Mouse (Mus musculus) T-helper 1 cell (primary cell): ENCODE measurements around the gene Mbnl2.

ENCODE experiments used
- in situ Hi-C: fragments of 300-600 bp; cut with MboI, MseI; formaldehyde crosslinking; loops from one replicate; pipeline ENCODE4 v1.15.1; 2025; ENCODE audit warnings: high pct_unique_total_duplicates

Gene Mbnl2

GRCm38 (mm10) chr14:120381378-120382134 is 106.1 kb downstream of the Mbnl2 start:
- in situ Hi-C loops = no loop called here

DNA sequence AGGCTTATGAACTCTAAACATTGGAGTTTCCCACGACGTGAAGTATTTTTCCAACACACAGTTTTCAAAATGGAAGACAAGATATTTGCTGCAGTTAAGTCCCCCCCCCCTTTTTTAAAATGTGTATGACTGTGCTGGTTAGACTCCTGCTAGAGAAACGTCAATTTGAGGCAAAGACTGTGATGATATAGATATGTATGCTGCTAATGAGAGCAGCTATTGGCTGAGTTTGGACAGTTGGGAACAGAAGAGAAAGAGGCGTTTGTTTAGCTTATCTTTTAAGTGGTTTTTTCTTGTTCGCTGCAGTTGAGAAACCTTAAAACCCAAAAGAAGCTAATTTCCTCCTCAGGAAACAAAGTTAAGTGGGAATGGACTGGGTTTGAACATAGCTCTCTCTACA is 106.7 kb downstream of the Mbnl2 start:
- in situ Hi-C loops = no loop called here

GRCm38 (mm10) chr14:120383186-120383851 is 107.8 kb downstream of the Mbnl2 start:
- in situ Hi-C loops = no loop called here

DNA sequence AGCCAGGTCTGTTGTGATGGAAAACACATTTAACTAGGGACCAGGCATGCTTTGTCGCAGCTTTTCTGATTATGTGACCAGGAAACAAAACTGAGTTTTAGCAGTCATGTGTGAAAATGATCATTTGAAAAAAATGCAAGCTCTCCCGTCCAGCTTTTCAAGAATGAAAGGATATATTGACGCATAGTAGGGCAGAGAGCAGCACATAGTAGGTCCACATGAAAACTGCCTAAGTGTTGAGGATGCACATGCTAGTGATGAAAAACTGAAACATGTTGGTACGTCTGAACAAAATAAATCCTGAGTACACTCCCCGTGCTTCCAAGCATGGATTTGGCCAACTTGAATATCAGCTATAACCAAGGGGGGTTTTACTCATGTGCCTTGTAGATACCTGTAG is 109.1 kb downstream of the Mbnl2 start:
- in situ Hi-C loops = no loop called here

- in situ Hi-C loops = no loop called here
Measured at GRCm38 (mm10) chr14:120387293-120387692, 111.8 kb downstream of the Mbnl2 start.

- in situ Hi-C loops = no loop called here
Measured at GRCm38 (mm10) chr14:120388818-120389691, 113.6 kb downstream of the Mbnl2 start.

- in situ Hi-C loops = no loop called here
Measured at GRCm38 (mm10) chr14:120390231-120390944, 114.9 kb downstream of the Mbnl2 start.

- in situ Hi-C loops = no loop called here
Measured at GRCm38 (mm10) chr14:120391701-120392100, 116.2 kb downstream of the Mbnl2 start.

GRCm38 (mm10) chr14:120392441-120392840 is 117.0 kb downstream of the Mbnl2 start:
- in situ Hi-C loops = no loop called here

DNA sequence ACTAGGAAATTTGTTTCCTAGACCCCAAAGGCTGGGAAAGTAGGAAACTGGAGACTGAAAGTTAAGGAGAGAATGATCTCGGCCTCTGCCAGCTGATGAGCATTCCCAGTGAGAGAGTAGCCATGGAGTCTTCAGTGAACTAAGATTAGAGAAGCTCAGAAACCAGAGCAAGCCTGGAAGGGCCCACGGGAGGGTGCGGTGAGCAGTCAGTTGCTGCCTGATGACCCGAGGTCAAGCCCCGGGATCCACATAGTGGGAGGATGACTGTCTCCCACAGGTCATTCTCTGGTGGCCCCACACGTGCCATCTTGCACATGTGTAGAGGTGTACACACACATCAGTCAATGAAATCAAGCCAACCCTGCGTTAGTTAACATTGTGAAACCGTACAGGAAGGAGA is 118.0 kb downstream of the Mbnl2 start:
- in situ Hi-C loops = no loop called here

DNA sequence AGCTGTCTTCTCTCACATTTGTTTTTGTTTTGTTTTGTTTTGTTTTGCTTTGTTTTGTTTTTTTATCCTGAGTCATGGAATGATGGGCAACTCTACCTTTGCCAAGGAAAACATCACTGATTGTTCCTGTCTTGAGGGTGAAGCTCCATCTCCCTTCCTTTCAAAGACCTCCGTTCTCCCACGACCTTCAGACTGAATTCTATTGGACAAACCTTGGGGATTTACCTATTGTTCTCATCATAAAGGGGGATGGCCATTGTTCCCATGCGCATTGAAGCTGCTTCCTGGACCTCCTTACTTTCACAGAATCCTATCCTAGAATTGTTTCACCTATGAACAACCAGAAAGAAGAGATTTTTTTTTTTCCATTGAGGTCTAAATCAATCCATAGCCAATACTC is 118.7 kb downstream of the Mbnl2 start:
- in situ Hi-C loops = no loop called here

- in situ Hi-C loops = no loop called here
Measured at GRCm38 (mm10) chr14:120394827-120395226, 119.4 kb downstream of the Mbnl2 start.

DNA sequence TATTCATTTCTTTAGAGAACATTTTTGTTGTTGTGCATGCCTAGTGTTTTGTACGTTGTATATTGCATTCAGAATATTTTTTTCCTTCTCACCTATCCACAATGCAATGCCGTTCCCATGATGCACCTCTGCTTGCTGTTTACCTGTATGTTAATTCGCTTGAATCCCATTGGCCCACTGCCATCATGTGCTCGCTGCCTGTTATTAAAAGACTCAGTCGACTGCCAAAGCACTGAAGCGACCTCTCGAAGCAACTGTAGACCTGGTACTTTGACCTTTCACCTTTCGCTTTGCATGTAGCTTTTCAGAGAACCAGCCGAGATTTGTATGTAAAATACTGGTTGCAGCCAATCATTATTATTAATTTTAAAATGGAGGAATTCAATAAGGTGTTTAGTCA is 120.0 kb downstream of the Mbnl2 start:
- in situ Hi-C loops = no loop called here

DNA sequence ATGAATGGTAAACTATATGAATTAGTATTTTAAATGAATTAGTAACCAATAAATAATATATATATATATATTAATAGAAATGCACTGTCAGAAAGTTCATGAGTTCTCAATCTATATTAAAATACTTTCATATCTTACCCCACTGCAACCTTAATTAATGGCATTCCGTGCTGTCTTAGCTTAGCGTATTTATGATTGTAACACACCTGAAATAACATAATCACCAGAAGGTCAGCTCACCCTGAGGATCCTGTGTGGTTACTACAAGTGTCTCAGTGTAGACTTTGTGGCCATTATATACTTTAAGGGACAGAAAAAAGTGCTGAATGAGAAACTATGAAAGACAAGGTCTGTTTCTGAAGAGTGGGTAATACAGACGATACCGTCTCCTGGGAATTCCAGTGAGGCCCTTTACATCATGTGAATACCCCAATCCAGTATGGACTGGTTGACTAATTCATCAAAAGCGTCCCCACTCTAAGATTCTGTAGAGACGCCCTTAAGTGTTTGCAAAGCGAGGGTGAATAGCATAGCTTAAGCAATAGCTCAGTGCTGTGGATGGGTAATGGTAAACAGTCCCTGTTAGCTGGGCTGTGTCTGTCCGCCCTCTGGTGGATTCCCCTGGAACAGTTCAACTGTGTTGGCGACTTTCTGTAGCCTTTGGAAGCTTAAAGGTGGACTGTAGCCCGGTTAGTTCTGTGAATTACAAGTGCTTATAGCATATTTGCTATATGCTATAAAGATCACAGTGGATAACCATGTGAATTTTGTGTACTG is 122.6 kb downstream of the Mbnl2 start:
- in situ Hi-C loops = no loop called here

- in situ Hi-C loops = loop anchor here (5.0 kb wide), 2 partner anchors 132 to 262 kb away; no protein-coding TSS in a partner anchor
Measured at GRCm38 (mm10) chr14:120399614-120400013, 124.1 kb downstream of the Mbnl2 start.

DNA sequence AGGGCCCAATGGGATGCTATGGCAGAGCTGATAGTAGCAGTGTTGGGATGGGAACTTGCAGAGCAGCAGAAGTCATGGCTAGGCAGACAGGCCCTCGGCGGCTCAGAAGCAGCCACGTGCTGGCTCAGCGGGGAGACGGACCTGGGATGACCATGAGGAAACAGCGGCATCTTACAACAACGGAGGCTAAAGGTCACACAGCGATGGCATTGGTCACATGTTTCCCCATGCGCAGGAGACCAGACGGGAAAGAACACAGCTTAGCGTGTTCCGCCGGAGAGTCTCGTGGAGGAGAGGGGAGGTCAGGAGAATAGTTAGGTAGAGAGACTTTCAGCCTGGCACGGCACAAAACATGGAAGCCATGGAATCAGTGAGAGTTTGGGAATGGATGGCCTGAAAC is 125.7 kb downstream of the Mbnl2 start:
- in situ Hi-C loops = loop anchor here (5.0 kb wide), 2 partner anchors 134 to 264 kb away; no protein-coding TSS in a partner anchor

DNA sequence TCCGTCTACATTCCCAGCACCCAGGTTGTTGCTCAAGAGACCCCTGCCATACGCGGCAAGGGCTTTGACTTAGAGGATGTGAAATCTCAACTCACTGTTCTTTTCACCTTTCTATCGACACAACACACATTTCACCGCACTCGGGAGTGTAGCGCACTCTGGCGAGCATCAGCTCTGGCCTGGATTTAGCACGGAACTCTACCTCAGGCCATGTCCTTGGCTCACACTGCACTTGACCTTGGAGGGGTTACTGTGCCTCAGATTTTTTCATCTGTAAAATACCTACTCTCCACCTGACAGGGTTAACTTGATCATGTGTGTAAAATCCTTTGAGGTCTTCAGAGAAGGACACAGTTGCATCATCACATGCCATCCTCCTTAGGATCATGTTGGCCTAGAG is 127.2 kb downstream of the Mbnl2 start:
- in situ Hi-C loops = loop anchor here (5.0 kb wide), 2 partner anchors 135 to 265 kb away; no protein-coding TSS in a partner anchor

- in situ Hi-C loops = loop anchor here (5.0 kb wide), 2 partner anchors 137 to 267 kb away; no protein-coding TSS in a partner anchor
Measured at GRCm38 (mm10) chr14:120404364-120404763, 128.9 kb downstream of the Mbnl2 start.

- in situ Hi-C loops = loop anchor here (5.0 kb wide), 2 partner anchors 138 to 268 kb away; no protein-coding TSS in a partner anchor
Measured at GRCm38 (mm10) chr14:120404811-120405582, 129.5 kb downstream of the Mbnl2 start.

DNA sequence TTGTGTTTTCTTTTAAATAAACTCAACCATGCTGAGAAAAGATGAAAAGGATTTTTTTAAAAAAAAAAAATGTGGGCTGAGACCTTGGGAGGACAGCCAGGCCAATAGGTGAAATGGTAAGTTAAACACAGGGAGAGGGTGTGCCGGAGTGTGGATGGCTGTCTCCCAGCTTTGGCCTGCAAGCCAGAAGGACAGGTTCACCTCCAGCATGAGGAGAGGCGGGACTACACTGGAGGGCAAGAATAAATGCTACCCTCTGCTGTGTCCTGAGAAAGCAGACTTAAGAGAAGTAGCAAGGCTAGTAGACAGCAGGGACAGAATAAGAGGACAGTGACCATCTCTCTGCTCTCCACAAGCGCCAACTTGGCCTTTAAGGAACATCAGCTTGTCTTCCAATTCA is 130.1 kb downstream of the Mbnl2 start:
- in situ Hi-C loops = no loop called here
